Mouse (Mus musculus): ENCODE results near the gene Tube1. TPM values are rescaled to one million over a fixed set of nuclear protein-coding genes. Genes with fewer than 3 reads are reported as not detected.
A peak's percentile ranks its signal among the peaks of the same experiment; 100 is the strongest.

The Tube1 gene
- 1.3 to 3.2 TPM (median 1.4 TPM) in 3 replicates for total RNA-seq (2017)

DNA sequence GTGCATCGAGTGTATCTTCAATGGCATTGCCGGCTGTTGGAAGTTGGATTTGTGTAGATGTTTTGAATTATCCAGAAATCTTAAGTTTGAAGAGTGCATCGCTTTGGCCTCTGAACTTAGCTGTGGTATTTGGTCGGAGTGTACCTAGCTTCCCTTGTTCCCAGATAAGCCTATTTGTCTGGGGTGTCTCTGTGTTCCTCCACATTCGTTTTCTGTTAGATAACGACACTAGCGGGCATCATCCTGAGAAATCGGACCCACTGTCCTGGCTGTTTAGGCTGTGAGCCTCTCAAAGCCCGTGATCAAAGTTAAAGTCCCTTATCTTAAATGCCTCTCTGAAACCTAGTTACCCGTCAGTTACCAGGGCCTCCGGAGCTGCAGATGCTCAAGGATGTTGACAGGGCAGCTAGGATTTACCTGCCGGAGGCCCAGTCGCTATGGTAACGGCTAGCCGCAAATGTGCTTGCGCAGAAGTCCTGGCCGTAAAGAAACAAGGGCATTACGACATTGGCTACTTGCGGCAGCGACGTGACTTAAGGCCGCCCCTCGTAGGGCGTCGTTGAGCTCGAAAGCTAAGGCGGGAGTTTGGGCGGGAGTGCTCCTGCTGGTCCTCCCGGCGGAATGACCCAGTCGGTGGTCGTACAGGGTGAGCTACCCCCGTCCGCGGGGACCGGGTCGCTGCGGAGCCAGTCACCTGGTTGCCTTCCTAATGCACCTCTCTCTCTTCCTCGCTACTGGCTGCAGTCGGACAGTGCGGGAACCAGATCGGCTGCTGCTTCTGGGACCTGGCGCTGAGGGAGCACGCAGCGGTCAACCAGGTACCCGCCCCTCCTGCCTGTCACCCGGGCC lies at the start of gene Tube1, which contains the start of gene Fam229b:
Gene Tube1, plus strand, starts transcription at position 515 of the 849 bp plus-strand sequence.
Gene Fam229b, minus strand, starts transcription at position 453 of the 849 bp plus-strand sequence.
- ATAC-seq (replicated peaks; ENCODE audit: insufficient number of reproducible peaks, low FRiP score, low TSS enrichment, poor library complexity, severe bottlenecking): peak; percentile 97

GRCm38 (mm10) chr10:39096981-39097380 lies 36.8 kb upstream of the Tube1 start:
- ATAC-seq (replicated peaks; ENCODE audit: insufficient number of reproducible peaks, low FRiP score, low TSS enrichment, poor library complexity, severe bottlenecking): no peak

DNA sequence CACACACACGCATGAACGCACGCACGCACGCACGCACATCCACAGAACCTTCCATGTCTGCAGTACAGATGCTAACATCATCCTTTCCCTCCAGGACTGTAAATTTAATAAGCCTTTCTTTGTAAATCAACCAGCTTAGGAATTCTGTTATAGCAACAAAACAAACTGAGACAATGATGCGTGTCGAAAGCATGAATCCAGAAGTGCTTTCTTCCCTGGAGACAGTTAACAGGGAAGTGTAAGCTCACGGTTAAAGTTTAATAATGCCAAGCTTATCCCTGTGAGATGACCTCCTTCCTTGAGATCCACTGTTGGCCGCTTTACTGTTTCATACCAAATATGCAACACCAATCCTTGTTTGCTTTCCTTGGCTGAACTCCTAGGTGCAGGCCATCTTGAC lies 35.0 kb upstream of the Tube1 start:
- no peak for ATAC-seq (replicated peaks; ENCODE audit: insufficient number of reproducible peaks, low FRiP score, low TSS enrichment, poor library complexity, severe bottlenecking)

- no peak for ATAC-seq (replicated peaks; ENCODE audit: insufficient number of reproducible peaks, low FRiP score, low TSS enrichment, poor library complexity, severe bottlenecking)
Observed at GRCm38 (mm10) chr10:39104803-39105449, 28.9 kb upstream of the Tube1 start.

DNA sequence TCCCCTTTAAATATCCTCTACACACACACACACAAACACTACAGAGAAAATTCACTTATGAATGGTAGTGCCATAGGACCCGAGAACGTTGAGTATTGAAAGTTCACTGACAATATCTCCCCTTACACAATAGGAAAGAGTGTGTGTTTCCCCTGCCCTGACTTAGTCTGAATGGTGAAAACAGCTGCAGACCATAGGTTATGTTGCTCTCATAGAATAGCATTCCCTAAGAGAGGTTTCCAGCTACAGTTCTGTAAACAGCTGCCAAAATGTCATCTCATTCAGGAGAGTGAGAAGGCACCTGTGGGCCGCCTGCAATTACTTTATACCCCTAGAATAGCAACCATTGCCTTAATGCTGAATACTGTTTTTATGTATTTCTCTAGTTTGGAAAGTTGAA lies 27.4 kb upstream of the Tube1 start:
- no peak for ATAC-seq (replicated peaks; ENCODE audit: insufficient number of reproducible peaks, low FRiP score, low TSS enrichment, poor library complexity, severe bottlenecking)

DNA sequence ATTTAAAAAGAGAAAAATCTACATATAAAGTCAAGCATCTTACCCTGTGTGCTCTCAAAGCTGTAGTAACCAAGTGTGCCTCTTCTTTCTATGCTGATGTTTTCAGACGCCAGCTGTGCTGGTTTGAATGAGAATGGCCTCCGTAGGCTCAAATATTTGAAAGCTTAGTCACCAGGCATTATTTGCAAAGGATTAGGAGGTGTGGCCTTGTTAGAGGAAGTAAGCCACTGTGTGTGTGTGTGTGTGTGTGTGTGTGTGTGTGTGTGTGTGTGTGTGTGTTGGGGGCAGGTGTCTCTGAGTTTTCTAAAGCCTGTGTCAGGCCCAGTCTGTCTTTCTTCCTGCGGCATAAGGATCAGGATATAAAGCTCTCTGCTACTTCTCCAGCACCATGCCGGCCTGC lies 26.8 kb upstream of the Tube1 start:
- no peak for ATAC-seq (replicated peaks; ENCODE audit: insufficient number of reproducible peaks, low FRiP score, low TSS enrichment, poor library complexity, severe bottlenecking)

DNA sequence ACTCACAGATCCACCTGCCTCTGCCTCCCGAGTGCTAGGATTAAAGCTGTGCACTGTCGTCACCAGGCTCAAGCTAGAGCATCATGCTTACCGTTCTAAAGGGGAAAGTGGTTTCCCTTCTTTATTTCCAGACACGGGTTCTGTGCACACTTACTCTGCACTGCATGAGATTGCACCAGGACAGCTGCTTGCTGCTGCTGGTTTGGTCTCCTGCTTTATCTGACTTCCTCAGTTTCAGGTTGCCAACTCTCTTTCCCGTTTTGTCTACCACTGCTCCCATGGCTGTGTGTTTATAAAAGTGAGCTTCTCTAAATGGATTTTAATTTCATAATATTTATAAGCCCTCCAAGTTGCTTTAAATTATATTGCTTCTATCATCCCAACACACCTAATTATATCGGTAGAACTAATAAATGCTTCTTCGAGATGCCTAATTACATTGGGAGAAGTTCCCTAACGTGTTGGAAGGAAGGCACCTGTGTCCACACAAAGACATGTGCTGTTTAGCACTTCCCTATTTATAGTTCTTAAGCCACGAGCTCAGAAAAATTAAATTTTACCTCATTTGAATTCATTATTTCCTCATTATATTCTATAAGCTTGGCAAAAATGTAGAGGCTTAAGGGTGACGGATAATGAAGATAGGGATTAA lies 24.8 kb upstream of the Tube1 start:
- ATAC-seq (replicated peaks; ENCODE audit: insufficient number of reproducible peaks, low FRiP score, low TSS enrichment, poor library complexity, severe bottlenecking): no peak

DNA sequence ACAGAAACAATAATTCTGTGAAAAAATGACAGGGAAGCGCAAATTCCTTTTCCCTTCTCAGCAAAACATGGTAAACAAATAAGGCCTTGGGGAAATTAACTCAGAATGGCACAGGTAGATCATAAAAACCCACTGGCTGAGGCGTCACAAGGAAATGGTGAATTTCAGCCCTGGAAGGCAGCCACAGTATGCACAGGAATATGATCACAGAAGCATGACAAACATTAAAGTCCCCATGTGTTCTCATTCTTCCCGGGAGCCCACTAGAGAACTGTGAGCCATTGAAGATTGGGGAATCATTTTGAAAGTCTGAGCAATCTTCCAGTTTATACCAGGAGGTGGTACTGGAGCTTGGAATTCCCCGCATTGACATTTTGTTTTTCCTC lies 24.3 kb upstream of the Tube1 start:
- ATAC-seq (replicated peaks; ENCODE audit: insufficient number of reproducible peaks, low FRiP score, low TSS enrichment, poor library complexity, severe bottlenecking): no peak

DNA sequence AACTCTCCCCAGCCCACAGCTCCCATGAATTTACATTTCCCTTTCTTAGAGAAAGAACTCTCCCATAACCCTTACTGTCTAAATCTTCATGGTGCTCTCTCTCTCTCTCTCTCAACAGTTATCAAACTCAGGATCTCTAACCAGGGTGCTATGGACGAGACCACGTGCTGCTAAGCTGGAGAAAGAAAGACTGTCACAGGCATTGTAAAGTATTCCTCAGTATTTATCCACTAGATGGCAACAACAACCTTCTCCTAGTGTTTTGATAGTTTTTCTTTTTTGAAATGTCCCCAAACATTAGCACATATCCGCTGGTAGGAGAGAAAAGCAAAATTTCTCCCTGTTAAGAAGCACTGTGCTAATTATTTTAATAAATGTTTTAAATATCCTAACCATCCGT lies 12.4 kb upstream of the Tube1 start:
- ATAC-seq (replicated peaks; ENCODE audit: insufficient number of reproducible peaks, low FRiP score, low TSS enrichment, poor library complexity, severe bottlenecking): no peak

DNA sequence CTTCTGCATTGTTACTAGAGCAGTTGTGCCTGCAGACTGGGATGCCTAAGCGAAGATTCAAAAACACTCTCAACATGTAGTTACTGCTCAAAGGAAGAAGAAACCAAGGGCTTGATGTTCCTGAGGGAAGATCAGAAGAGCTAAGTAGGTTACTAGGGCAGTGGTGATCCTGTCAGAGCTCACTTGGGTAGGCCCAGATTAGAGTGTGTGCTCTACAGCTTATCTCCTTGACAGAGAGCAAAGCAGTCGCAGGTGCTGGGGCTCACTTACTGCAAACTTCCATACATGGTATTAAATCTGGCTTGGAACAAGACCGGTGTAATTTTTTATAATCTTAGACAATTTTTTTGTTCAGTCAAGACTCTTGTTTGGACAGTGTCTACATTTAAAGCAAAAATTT lies 4.0 kb downstream of the Tube1 start:
- no peak for ATAC-seq (replicated peaks; ENCODE audit: insufficient number of reproducible peaks, low FRiP score, low TSS enrichment, poor library complexity, severe bottlenecking)

- ATAC-seq (replicated peaks; ENCODE audit: insufficient number of reproducible peaks, low FRiP score, low TSS enrichment, poor library complexity, severe bottlenecking): no peak
Observed at GRCm38 (mm10) chr10:39138761-39139160, 5.0 kb downstream of the Tube1 start.

DNA sequence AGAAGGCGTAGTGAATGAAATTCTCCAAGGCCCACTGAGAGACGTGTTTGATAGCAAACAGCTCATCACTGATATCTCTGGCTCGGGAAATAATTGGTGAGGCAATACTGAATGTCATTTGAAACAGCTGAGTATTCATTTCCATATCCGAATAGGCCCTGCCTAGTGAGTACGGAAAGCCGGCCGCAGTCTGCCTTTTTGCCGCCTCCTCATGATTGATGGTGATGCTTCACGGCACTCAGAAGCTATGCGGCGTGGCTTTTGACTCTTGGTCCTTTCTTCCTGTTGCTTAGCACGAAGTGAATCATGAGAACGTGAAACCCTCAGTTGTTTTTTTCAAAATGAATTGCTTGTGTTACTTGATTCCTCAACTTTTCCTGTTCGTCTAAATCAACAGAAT lies 7.1 kb downstream of the Tube1 start:
- no peak for ATAC-seq (replicated peaks; ENCODE audit: insufficient number of reproducible peaks, low FRiP score, low TSS enrichment, poor library complexity, severe bottlenecking)

- ATAC-seq (replicated peaks; ENCODE audit: insufficient number of reproducible peaks, low FRiP score, low TSS enrichment, poor library complexity, severe bottlenecking): no peak
Observed at GRCm38 (mm10) chr10:39141401-39141800, 7.6 kb downstream of the Tube1 start.

- no peak for ATAC-seq (replicated peaks; ENCODE audit: insufficient number of reproducible peaks, low FRiP score, low TSS enrichment, poor library complexity, severe bottlenecking)
Observed at GRCm38 (mm10) chr10:39142216-39142615, 8.4 kb downstream of the Tube1 start.

- no peak for ATAC-seq (replicated peaks; ENCODE audit: insufficient number of reproducible peaks, low FRiP score, low TSS enrichment, poor library complexity, severe bottlenecking)
Observed at GRCm38 (mm10) chr10:39156719-39157118, 22.9 kb downstream of the Tube1 start.

DNA sequence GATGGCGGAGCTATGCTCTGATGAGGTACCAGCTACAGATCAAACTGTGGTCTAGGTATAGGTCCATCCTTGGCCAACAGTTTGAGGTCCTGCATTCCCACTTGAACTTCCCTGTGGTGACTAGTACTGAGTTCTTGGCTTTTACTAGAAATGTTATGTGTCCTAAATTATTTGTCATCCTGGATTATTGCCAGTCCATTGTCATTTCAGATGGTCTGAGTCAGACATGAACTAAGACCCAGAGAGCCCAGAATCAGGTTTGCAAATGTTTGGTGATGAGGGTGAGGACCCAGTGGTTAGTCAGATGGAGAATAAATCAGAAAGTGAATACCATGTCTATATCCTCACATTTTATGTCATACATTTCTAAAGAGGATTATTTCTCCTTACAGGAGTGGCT lies 23.5 kb downstream of the Tube1 start:
- ATAC-seq (replicated peaks; ENCODE audit: insufficient number of reproducible peaks, low FRiP score, low TSS enrichment, poor library complexity, severe bottlenecking): no peak

- ATAC-seq (replicated peaks; ENCODE audit: insufficient number of reproducible peaks, low FRiP score, low TSS enrichment, poor library complexity, severe bottlenecking): no peak
Observed at GRCm38 (mm10) chr10:39158306-39158705, 24.5 kb downstream of the Tube1 start.

DNA sequence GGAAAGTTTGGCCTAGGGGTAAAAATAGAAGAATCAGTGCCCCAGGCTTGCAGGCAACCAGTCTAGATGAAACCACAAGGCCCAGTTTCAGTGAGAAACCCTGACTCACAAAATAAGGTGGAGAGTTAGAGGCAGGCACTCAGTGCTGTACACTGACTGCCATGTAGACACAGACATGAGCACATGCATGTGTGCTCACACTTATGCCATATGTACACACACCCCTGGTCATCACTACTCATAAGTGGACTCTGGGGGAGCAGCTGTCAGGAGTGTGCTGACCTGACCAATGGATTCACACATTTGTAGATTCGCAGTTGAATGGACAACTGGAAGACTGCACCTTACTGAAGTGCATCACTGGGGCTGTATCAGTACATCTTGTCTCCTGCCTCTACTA lies 27.6 kb downstream of the Tube1 start:
- no peak for ATAC-seq (replicated peaks; ENCODE audit: insufficient number of reproducible peaks, low FRiP score, low TSS enrichment, poor library complexity, severe bottlenecking)

- no peak for ATAC-seq (replicated peaks; ENCODE audit: insufficient number of reproducible peaks, low FRiP score, low TSS enrichment, poor library complexity, severe bottlenecking)
Observed at GRCm38 (mm10) chr10:39162666-39163484, 29.1 kb downstream of the Tube1 start.

Measured in monocyte, adult 5-6 weeks (primary cell).